Mouse (Mus musculus) CD4-positive naive resting alpha-beta T cell, adult 76 days (primary cell): ENCODE results near the gene Itgbl1. TPM values are rescaled to one million over a fixed set of nuclear protein-coding genes. Genes with fewer than 3 reads are reported as not detected.

Experiments used
- total RNA-seq: library from RNA; stranded (reverse); gene quantifications from one replicate; pipeline ENCODE4 v1.2.4, GENCODE M21; 2023

The Itgbl1 gene
- not detected for total RNA-seq

GRCm38 (mm10) chr14:123659921-123660385 lies at the start of gene Itgbl1:
Gene Itgbl1 (plus strand): TSS chr14:123659971.

DNA sequence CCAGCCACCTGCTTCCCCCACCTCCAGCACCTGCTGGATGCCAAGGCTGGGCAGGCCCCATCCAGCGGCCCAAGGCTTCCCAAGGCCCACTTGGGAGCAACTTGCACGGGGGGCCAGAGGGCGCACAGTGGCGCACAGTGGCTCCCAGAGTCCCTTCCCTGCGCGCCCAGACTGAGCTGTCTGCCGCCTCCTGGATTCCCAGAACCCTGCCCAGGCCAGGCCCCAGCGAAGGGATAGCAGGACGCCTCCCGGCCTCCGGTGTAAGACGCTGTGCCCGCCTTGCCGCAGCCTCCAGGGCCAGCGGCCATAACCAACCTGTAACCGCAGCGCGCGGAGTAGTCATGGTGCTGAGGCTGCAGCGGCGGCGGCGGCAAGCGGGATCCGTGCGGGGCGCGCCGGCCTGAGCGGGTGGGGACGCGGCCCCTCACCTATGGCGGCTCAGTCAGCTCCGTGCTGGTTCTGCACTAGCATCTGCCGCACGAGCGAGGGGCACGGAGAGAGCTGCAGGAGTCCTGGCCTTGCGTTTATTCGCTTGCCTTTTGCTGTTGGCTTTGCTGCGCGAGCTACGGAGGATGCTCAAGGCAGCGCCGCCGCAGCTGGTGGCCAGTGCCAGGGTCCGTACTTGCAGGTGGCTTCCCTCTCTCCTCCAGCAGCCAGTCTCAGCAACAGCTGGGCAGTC lies 33.1 kb upstream of the Itgbl1 start, which contains the start of gene Nalcn:
TSS of gene Nalcn (minus strand) at position 644 of the 679 bp plus-strand sequence.

Other genes starting within 250 kb of the Itgbl1 start
- not detected for gene Nalcn, start 32.8 kb upstream of the Itgbl1 start, total RNA-seq